Mouse (Mus musculus) liver, adult 2 months (tissue): ENCODE data around the gene Clps.

Source experiments
- CTCF ChIP-seq: fragments of 200-500 bp; IDR thresholded peaks from 2 replicates; pipeline ENCODE4 v1.5.1; 2011; ENCODE audit warnings: low read depth, low read length, control low read depth
- POLR2A ChIP-seq: fragments of 200-500 bp; IDR thresholded peaks from 2 replicates; pipeline ENCODE4 v1.6.1; 2011; ENCODE audit warnings: low read length, control low read depth; ENCODE audit not compliant: insufficient read depth; ENCODE audit errors: extremely low read depth

GRCm38 (mm10) chr17:28524831-28525430 lies 35.6 kb downstream of the Clps start:
- TF ChIP-seq POLR2A (no peak), CTCF (no peak)
